Mouse (Mus musculus) layer of hippocampus, postnatal 10 days (tissue): ENCODE measurements around the gene Prelid1. TPM values are rescaled to one million over a fixed set of nuclear protein-coding genes. Genes with fewer than 3 reads are reported as not detected.
A peak's percentile ranks its signal among the peaks of the same experiment; 100 is the strongest.

Source experiments
- DNase-seq, 2 experiments: peaks; one replicate each; pipeline ENCODE4 v3.0.0; 2021; ENCODE audit warnings: low spot score in 2 of 2
- total RNA-seq, 2 experiments: library from RNA; stranded (reverse); gene quantifications; 2 replicates each; pipeline ENCODE4 v1.2.3; 2021

The Prelid1 gene
- total RNA-seq, 2 experiments from 2014 or later = 169 to 177 TPM

GRCm38 (mm10) chr13:55330567-55331400 is 10.5 kb downstream of the Prelid1 start:
- DNase-seq = no peak

- DNase-seq = no peak
Observed at GRCm38 (mm10) chr13:55332331-55332730, 12.0 kb downstream of the Prelid1 start.

GRCm38 (mm10) chr13:55335701-55336100 is 15.4 kb downstream of the Prelid1 start:
- DNase-seq = no peak

- DNase-seq = no peak
Observed at GRCm38 (mm10) chr13:55337341-55337975, 17.2 kb downstream of the Prelid1 start.

- DNase-seq = peak in 1 of 2 experiments; percentile 21
Observed at GRCm38 (mm10) chr13:55338131-55339054, 18.1 kb downstream of the Prelid1 start.

- no peak for DNase-seq
Observed at GRCm38 (mm10) chr13:55339259-55339658, 19.0 kb downstream of the Prelid1 start.

GRCm38 (mm10) chr13:55342469-55342868 is 22.2 kb downstream of the Prelid1 start:
- no peak for DNase-seq

- no peak for DNase-seq
Observed at GRCm38 (mm10) chr13:55344286-55344685, 24.0 kb downstream of the Prelid1 start.

- no peak for DNase-seq
Observed at GRCm38 (mm10) chr13:55346745-55347144, 26.4 kb downstream of the Prelid1 start.

GRCm38 (mm10) chr13:55361145-55361544 is 40.8 kb downstream of the Prelid1 start:
- no peak for DNase-seq

- DNase-seq = no peak
Observed at GRCm38 (mm10) chr13:55361974-55362452, 41.7 kb downstream of the Prelid1 start.

GRCm38 (mm10) chr13:55362453-55363060 is 42.3 kb downstream of the Prelid1 start, which contains the start of gene Lman2:
TSS of gene Lman2 (minus strand) at chr13:55362783.
- DNase-seq = peak; percentile 92 to 94

- DNase-seq = no peak
Observed at GRCm38 (mm10) chr13:55368401-55368800, 48.1 kb downstream of the Prelid1 start.

GRCm38 (mm10) chr13:55369531-55370114 is 49.3 kb downstream of the Prelid1 start, which contains the start of gene Rgs14:
TSS of gene Rgs14 (plus strand) at chr13:55369732.
- DNase-seq = no peak

GRCm38 (mm10) chr13:55370234-55370633 is 49.9 kb downstream of the Prelid1 start:
- DNase-seq = no peak

GRCm38 (mm10) chr13:55371007-55371681 is 50.8 kb downstream of the Prelid1 start:
- DNase-seq = peak in 1 of 2 experiments; percentile 29

GRCm38 (mm10) chr13:55371740-55372139 is 51.4 kb downstream of the Prelid1 start:
- DNase-seq = no peak

GRCm38 (mm10) chr13:55374206-55374924 is 54.1 kb downstream of the Prelid1 start:
- DNase-seq = no peak
